Mouse (Mus musculus) midbrain, embryonic 16.5 days (tissue): ENCODE data around the gene AC134908.4. TPM values are rescaled to one million over a fixed set of nuclear protein-coding genes. Genes with fewer than 3 reads are reported as not detected.
"Not testable (repeated sequence)": the region's sequence is repeated elsewhere in the genome, so short reads cannot be mapped to it uniquely, and the experiment has no call there.

Experiments used
- ATAC-seq: fragments of 200-750 bp; cut with Nextera tagmentation; 2 replicates; pipeline ENCODE4 v1.8.0; 2017; ENCODE audit warnings: moderate TSS enrichment
- H3K27ac ChIP-seq: fragments of 300-500 bp; sonication (generic); 2 replicates; pipeline ENCODE4 v1.5.1; 2014; ENCODE audit warnings: mild to moderate bottlenecking, low read length, mixed read lengths
- H3K27me3 ChIP-seq: fragments of 300-500 bp; sonication (generic); 2 replicates; pipeline ENCODE4 v1.6.1; 2014; ENCODE audit warnings: low read depth, low read length, mixed read lengths; ENCODE audit not compliant: control insufficient read depth, insufficient read depth
- H3K36me3 ChIP-seq: fragments of 300-500 bp; sonication (generic); 2 replicates; pipeline ENCODE4 v1.6.1; 2014; ENCODE audit warnings: mild to moderate bottlenecking, low read length, moderate library complexity, mixed read lengths; ENCODE audit not compliant: control insufficient read depth, insufficient read depth
- H3K4me1 ChIP-seq: fragments of 300-500 bp; sonication (generic); 2 replicates; pipeline ENCODE4 v1.6.1; 2014; ENCODE audit warnings: mild to moderate bottlenecking, low read length, mixed read lengths; ENCODE audit not compliant: control insufficient read depth, insufficient read depth
- H3K4me2 ChIP-seq: fragments of 300-500 bp; sonication (generic); 2 replicates; pipeline ENCODE4 v1.6.1; 2014; ENCODE audit warnings: mild to moderate bottlenecking, low read length, mixed read lengths
- H3K4me3 ChIP-seq: fragments of 300-500 bp; sonication (generic); 2 replicates; pipeline ENCODE4 v1.5.1; 2014; ENCODE audit warnings: low read depth, mild to moderate bottlenecking, low read length, moderate library complexity, mixed read lengths
- H3K9ac ChIP-seq: fragments of 300-500 bp; sonication (generic); 2 replicates; pipeline ENCODE4 v1.6.1; 2014; ENCODE audit warnings: low read depth, low read length, mixed read lengths
- H3K9me3 ChIP-seq: fragments of 300-500 bp; sonication (generic); replicated peaks from 2 replicates; pipeline ENCODE4 v1.6.1; 2014; ENCODE audit warnings: mild to moderate bottlenecking, low read length, mixed read lengths; ENCODE audit not compliant: control insufficient read depth, poor library complexity, severe bottlenecking
- WGBS: fragments of 180-500 bp; shearing (Covaris S2); extraction: QIAGEN DNeasy Blood & Tissue Kit; methylation state at CpG from one replicate; pipeline ENCODE4 v1.1.7; 2014; 5-methylcytosine and 5-hydroxymethylcytosine counted together
- polyA plus RNA-seq: library from polyadenylated mRNA; unstranded; fragments of >200 nt; fragmentation: Nextera tagmentation; extraction: Ambion mirVana; gene quantifications from 2 replicates; pipeline ENCODE4 v1.2.1, GENCODE M21; 2015

The AC134908.4 gene
- polyA plus RNA-seq, 1 experiment from 2014 or later: not detected

GRCm38 (mm10) chr17:25755627-25756377 is 39.7 kb downstream of the AC134908.4 start:
- no peak overlapping the region for H3K4me2 ChIP-seq
- H3K27me3 ChIP-seq: peaks cover 3% of the 10 kb centered on the region; the same call in 1 of the 2 replicates
- H3K4me1 ChIP-seq: peaks cover 4% of the 10 kb centered on the region; the same call in 1 of the 2 replicates
- no peaks in the 10 kb centered on the region for H3K36me3 ChIP-seq
- no peak overlapping the region for H3K27ac ChIP-seq
- 74% methylated on average over 4 of the region's 4 CpGs for WGBS
- ATAC-seq: no peak
- no peaks in the 10 kb centered on the region for H3K9me3 ChIP-seq
- no peak overlapping the region for H3K4me3 ChIP-seq
- H3K9ac ChIP-seq: no peak overlapping the region

DNA sequence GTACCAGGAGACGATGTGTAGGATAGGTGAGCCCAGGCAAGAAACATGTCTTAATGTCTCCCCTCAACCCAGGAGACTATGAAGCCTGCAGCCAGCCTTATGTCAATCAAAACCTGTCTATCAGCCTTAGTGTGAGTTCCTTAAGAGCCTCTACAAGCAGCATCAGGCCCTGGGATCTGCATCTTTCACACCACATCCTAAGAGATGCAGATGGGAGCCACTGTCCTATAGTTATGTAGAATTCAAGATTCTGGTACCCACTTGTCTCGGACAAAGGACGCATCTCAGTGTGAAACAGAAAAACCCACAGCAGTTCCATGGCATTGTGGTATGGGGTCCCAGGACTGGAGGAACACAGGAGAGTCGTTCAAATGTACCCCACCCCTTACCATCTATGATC is 40.4 kb downstream of the AC134908.4 start:
- Histone ChIP-seq H3K36me3 (no peaks in the 10 kb centered on the region), H3K4me2 (no peak overlapping the region), H3K27ac (no peak overlapping the region), H3K4me1 (peaks cover 4% of the 10 kb centered on the region; the same call in 1 of the 2 replicates), H3K27me3 (0 out of 2 replicates have a peak, but pooled peaks cover under 1% of the 10 kb centered on the region), H3K9ac (no peak overlapping the region), H3K4me3 (no peak overlapping the region), H3K9me3 (no peaks in the 10 kb centered on the region)
- 76% methylated on average over 4 of the region's 4 CpGs for WGBS
- ATAC-seq: no peak

DNA sequence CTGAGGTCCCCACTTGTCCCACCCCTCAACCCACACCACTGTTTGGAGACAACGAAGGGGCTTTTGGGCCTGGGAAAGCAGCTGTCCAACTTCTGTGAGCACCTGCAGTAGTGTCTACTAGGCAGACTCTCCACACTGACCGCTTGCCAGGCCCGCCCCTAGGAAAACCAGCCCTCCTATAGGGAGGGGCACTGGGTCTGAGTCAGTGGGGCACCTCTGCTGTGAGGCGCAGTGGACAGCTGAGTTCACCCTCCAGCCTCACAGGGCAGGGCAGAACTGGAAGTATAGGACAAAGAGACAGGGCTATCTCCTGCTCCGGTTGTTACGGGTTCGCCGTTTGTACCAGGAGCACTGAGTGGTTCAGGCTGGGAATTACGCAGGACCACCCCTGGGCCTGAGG is 41.2 kb downstream of the AC134908.4 start, which contains the start of gene Msln:
Msln (minus strand) TSS at position 138 of the 400 bp plus-strand sequence.
- no peak within 1 kb of the TSS for H3K4me2 ChIP-seq
- H3K27ac ChIP-seq: no peak within 1 kb of the TSS
- WGBS: 84% methylated on average over 9 of the region's 9 CpGs

GRCm38 (mm10) chr17:25751446-25751845 is 44.0 kb downstream of the AC134908.4 start:
- Histone ChIP-seq H3K27ac (no peak overlapping the region), H3K9ac (no peak overlapping the region), H3K4me1 (peaks cover 4% of the 10 kb centered on the region; the same call in 1 of the 2 replicates), H3K9me3 (no peaks in the 10 kb centered on the region), H3K27me3 (no peaks in the 10 kb centered on the region), H3K36me3 (no peaks in the 10 kb centered on the region), H3K4me3 (no peak overlapping the region), H3K4me2 (no peak overlapping the region)
- 44% methylated on average over 5 of the region's 5 CpGs for WGBS
- ATAC-seq: no peak

More for the DNA sequence above, 41.2 kb downstream of the AC134908.4 start, which contains the start of gene Msln:
- no peaks in the 10 kb centered on the region for H3K9me3 ChIP-seq
- H3K4me3 ChIP-seq: no peak within 1 kb of the TSS
- no peaks in the 10 kb centered on the region for H3K36me3 ChIP-seq
- no peak for ATAC-seq
- H3K4me1 ChIP-seq: peaks cover 4% of the 10 kb centered on the region; the same call in 1 of the 2 replicates
- H3K27me3 ChIP-seq: no peaks in the 10 kb centered on the region
- H3K9ac ChIP-seq: no peak within 1 kb of the TSS

- ATAC-seq: no peak
- Histone ChIP-seq H3K4me2 (no peak overlapping the region), H3K27ac (no peak overlapping the region), H3K4me3 (no peak overlapping the region), H3K9ac (no peak overlapping the region), H3K36me3 (no peaks in the 10 kb centered on the region), H3K9me3 (no peaks in the 10 kb centered on the region), H3K4me1 (peaks cover 4% of the 10 kb centered on the region; the same call in 1 of the 2 replicates), H3K27me3 (no peaks in the 10 kb centered on the region)
- WGBS: 92% methylated on average over 6 of the region's 6 CpGs
These were observed 46.1 kb downstream of the AC134908.4 start for GRCm38 (mm10) chr17:25749314-25749713.

DNA sequence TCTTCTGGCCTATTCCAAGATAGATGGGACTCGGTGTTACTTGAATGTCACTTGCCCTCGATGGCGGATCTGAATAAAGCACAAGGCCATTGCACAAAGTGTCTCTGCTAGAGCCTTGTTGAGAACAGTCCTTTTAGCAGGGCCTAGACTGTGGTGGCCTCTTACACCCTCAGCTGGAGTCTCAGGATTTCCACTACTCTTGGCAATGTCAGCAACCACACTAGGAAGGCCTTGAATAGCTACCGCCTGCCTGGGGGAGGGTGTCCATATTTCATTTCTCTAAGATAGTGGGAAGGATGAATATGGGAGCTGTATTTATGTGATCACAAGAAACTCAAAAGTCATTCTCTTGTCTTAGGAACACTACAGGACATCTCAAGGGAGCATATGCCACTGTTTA is 47.2 kb downstream of the AC134908.4 start:
- Histone ChIP-seq H3K27me3 (no peaks in the 10 kb centered on the region), H3K9me3 (no peaks in the 10 kb centered on the region), H3K4me2 (no peak overlapping the region), H3K4me1 (peaks cover 4% of the 10 kb centered on the region; the same call in 1 of the 2 replicates), H3K9ac (no peak overlapping the region), H3K36me3 (no peaks in the 10 kb centered on the region), H3K4me3 (no peak overlapping the region), H3K27ac (no peak overlapping the region)
- no peak for ATAC-seq
- 96% methylated on average over 4 of the region's 4 CpGs for WGBS

GRCm38 (mm10) chr17:25744311-25744710 is 51.1 kb downstream of the AC134908.4 start:
- Histone ChIP-seq H3K36me3 (no peaks in the 10 kb centered on the region), H3K4me3 (no peak overlapping the region), H3K27me3 (no peaks in the 10 kb centered on the region), H3K9ac (no peak overlapping the region), H3K9me3 (no peaks in the 10 kb centered on the region), H3K27ac (no peak overlapping the region), H3K4me2 (no peak overlapping the region), H3K4me1 (no peaks in the 10 kb centered on the region)
- ATAC-seq: no peak
- WGBS: 83% methylated on average over 10 of the region's 10 CpGs

- no peak for ATAC-seq
These were observed 51.6 kb downstream of the AC134908.4 start for GRCm38 (mm10) chr17:25743831-25744230.

GRCm38 (mm10) chr17:25741471-25741870 is 54.0 kb downstream of the AC134908.4 start:
- H3K27ac ChIP-seq, ATAC-seq, H3K9me3 ChIP-seq, H3K4me2 ChIP-seq, H3K4me3 ChIP-seq, H3K36me3 ChIP-seq, H3K4me1 ChIP-seq, H3K27me3 ChIP-seq, H3K9ac ChIP-seq: not testable (repeated sequence)
- 68% methylated on average over 12 of the region's 12 CpGs for WGBS

More at GRCm38 (mm10) chr17:25743831-25744230, 51.6 kb downstream of the AC134908.4 start:
- no peak overlapping the region for H3K27ac ChIP-seq
- no peak overlapping the region for H3K4me2 ChIP-seq
- H3K9ac ChIP-seq: no peak overlapping the region
- H3K27me3 ChIP-seq: no peaks in the 10 kb centered on the region
- no peaks in the 10 kb centered on the region for H3K4me1 ChIP-seq
- H3K4me3 ChIP-seq: no peak overlapping the region
- 96% methylated on average over 9 of the region's 9 CpGs for WGBS
- no peaks in the 10 kb centered on the region for H3K9me3 ChIP-seq
- no peaks in the 10 kb centered on the region for H3K36me3 ChIP-seq
